Mouse (Mus musculus) adrenal gland, postnatal 36 days (tissue): ENCODE data around the gene Rer1. TPM values are rescaled to one million over a fixed set of nuclear protein-coding genes. Genes with fewer than 3 reads are reported as not detected.

Experiments used
- total RNA-seq, 2 experiments: library from RNA; stranded (reverse); gene quantifications; 2 replicates each; pipeline ENCODE4 v1.2.3; 2021

The Rer1 gene
- total RNA-seq, 2 experiments from 2014 or later, result 106 to 114 TPM

Other genes starting within 250 kb of the Rer1 start
- under 1 TPM in 1 of 2 experiments, not detected in 1; 0.16 TPM for gene Ttc34, start 248.9 kb downstream of the Rer1 start, total RNA-seq
- 1 to 10 TPM in 1 of 2 experiments, under 1 TPM in 1; 0.26 to 4.1 TPM for gene Mmel1, start 216.8 kb downstream of the Rer1 start, total RNA-seq
- gene Fam213b, start 187.2 kb downstream of the Rer1 start, total RNA-seq, result 100 to 1,000 TPM in 1 of 2 experiments, 10 to 100 TPM in 1; 42.9 to 150 TPM
- gene Tnfrsf14, start 157.8 kb downstream of the Rer1 start, total RNA-seq, result 1 to 10 TPM; 6.7 to 7.2 TPM
- not detected for gene Hes5, start 125.5 kb downstream of the Rer1 start, total RNA-seq
- gene Pank4, start 122.3 kb downstream of the Rer1 start, total RNA-seq, result 10 to 100 TPM; 24.1 to 35.9 TPM
- under 1 TPM; 0.30 to 0.43 TPM for gene Plch2, start 29.6 kb downstream of the Rer1 start, total RNA-seq
- gene Pex10, start 19.4 kb downstream of the Rer1 start, total RNA-seq, result 10 to 100 TPM; 20.6 to 24.2 TPM
- gene Morn1, start 195 bp upstream of the Rer1 start, total RNA-seq, result 1 to 10 TPM; 7.7 to 7.9 TPM
- 10 to 100 TPM; 55.5 to 88.7 TPM for gene Ski, start 136.2 kb upstream of the Rer1 start, total RNA-seq
- 10 to 100 TPM; 49.6 to 51.8 TPM for gene Faap20, start 163.4 kb upstream of the Rer1 start, total RNA-seq